Mouse (Mus musculus): ENCODE measurements around the gene Epb41l1.

The Epb41l1 gene

DNA sequence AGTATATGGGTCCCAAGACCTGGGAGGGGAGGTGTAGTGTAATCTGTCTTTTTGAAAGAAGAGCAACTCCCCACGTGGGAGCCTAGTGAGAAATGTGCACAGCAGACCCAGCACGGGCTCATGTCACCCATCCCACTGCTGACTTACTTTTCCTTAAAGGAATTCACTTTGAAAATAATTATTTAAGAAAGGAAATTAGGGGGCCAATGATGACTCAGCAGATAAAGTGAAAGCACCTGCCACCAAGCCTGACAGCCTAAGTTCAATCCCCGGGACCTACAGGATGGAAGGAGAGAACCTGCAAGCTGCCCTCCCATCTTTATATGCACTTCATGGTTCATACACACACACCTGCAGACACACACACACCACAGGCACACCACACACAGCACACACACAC, 123.1 kb downstream of the Epb41l1 start:
- DNase-seq = no peak

DNA sequence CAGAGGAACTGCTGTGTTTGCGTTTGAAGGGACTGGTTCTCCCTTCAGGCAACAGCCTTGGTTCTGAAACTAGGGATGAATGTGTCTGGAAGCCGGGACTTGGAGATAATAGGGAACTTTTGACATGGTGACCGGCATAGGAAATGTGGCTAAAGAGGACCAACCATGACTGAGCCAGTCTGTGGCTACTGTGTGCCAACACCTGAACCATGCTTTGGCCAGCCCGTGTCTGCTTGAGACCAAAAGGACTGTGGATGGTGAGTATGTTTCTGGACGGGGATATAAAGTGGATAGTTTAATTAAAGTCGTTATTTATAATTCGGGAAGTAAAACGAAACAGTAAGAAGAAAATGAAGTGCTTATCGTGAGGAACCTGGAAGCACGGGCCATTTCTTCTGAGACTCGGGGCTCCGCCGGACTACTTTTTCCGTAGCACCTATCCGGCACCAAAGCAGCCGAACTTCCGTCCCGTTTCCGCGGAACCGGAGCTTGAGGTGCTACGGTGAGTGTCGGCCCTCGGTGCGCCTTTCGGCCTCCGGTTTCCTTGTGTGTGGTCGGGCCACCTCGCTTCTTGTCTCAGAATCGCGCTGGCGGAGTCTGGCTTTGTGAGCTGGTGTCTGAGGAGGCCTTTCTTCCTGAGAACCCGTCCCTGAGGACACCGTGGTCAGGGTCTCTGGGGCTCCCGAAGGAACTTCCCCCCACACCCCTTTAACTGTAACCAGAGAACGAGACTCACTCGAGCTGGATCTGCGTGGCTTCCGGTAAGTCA, 126.6 kb downstream of the Epb41l1 start, which contains the start of gene Aar2:
TSS of gene Aar2 (plus strand) at position 462 of the 769 bp plus-strand sequence.
- peak; percentile 77 for DNase-seq

DNA sequence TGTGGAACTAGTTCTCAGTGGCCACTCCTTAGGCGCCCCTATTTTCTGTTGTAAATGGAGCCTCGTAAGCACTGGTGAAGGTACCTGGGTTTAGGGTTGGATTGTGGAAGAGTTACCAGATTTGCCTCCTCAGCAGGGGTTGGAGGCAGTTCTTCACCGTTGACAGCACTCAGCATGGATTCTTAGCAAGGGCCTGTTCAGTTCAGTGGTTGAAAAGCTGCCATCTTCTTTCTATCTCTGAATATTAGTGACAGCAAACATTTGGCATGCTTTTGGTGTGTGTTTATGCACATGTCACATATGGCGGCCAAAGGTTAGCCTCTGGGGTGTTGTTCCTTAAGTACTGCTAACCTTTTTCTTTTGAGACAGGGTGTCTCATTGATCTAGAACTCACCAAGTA, 131.7 kb downstream of the Epb41l1 start:
- DNase-seq = no peak

DNA sequence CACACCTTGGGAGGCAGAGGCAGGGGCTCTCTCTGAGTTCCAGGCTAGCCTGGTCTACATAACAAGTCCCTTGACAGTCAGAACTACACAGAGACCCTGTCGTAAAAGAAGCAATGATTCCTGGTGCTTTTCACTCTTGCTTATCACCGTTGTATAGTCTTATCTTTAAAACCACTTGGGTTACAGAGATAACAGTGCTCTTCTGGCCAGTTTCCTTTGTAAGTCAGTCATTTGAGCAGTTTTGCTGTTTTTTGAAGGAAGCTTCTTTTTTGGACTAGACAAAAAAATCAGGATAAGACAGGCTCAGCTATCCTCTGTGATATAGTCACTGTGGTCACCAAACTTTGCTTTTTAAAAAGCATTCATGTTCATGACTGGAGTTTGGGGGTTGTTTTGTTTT, 141.1 kb downstream of the Epb41l1 start:
- no peak for DNase-seq

DNA sequence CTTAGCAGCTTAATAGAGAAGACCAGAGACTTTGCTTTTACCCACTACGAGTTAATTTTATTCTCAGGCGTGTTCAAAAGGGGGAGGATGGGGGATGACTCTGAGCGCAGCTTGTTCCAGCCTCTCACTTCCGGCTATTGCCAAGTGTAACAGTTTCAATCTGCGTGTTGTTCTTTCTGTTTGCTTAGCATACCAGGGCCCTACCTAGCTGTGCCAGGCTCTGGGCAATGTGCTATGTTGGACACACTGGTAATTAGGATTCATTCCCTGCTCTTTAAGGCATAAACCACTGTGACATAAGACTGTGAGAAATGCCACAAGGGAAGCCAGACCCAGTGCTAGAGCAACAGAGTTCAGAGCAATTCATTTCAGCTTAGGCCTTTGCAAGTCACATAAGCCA, 142.8 kb downstream of the Epb41l1 start:
- no peak for DNase-seq

DNA sequence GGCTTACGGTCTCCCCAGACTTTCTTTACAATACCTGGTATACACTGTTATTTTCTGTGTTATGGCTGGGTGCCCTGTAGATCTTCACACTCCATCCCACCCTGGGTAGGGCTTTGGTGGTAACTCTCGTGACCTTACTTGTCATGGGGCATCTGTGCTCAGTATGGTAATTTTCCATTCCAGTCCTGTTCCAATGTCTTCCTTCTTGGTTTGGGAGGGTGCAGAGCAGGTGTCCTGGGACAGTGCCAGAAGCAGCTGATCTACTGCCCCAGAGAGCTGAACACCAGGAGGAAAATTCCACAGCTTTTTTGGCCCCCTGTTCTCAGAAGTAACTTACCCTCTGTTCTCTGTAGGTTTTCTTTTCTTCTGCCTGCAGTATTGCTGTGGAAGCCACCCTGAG, 145.8 kb downstream of the Epb41l1 start:
- no peak for DNase-seq

DNA sequence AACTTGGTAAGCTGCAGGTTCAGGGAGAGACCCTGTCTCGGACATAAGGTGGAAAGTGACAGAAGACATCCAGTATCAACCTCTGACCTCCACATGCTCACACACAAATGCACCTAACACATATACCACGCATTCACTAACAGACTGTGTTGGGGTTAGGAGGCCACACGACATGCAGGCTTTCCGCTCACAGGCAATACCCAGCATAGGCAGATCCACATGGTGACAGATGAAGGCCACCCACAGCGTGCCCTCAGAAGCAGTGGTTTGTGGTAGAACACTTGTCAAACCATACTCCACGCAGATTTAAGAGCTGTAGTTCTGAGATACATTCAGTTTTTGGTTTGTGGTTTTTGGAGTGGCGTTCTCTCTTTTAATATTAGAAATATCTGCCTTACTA, 147.9 kb downstream of the Epb41l1 start:
- no peak for DNase-seq

DNA sequence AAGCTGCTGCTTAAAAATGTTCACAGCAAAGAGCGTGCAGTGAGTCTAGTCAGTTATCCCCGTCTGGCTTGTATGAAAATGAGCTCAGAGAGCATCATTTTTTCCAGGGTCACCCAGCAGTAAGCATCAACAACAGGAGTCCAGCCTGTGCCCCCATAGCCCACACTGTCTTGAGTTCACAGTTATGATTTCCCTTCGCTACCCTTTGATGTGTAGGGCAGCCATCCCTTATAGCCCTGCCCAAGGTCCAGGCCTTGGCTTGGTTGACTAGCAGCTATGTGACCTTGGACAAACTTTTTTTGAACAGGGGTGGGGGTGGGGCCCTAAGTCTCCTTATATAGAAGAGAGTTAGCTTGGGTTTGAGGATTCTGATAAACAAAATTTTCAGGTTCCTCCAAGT, 148.6 kb downstream of the Epb41l1 start:
- no peak for DNase-seq

DNA sequence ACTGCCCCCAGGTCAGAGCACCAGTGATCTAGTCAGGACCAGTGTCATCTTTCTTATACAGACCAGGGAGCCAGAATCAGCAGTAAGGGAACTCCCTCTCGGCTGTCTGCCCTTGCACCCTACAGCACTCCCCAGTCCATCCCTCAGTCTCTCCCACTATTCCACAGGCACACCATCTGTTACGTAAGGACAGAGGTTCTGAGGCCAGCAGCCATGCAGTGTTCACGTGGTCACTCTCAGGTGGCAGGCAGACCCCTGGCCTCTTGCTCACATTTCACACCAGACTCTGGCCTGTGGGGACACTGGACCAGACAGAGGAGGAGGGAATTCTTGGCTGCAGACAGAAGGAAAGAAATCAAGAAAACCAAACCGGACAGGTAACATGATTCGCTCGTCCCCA, 150.8 kb downstream of the Epb41l1 start:
- DNase-seq = no peak

DNA sequence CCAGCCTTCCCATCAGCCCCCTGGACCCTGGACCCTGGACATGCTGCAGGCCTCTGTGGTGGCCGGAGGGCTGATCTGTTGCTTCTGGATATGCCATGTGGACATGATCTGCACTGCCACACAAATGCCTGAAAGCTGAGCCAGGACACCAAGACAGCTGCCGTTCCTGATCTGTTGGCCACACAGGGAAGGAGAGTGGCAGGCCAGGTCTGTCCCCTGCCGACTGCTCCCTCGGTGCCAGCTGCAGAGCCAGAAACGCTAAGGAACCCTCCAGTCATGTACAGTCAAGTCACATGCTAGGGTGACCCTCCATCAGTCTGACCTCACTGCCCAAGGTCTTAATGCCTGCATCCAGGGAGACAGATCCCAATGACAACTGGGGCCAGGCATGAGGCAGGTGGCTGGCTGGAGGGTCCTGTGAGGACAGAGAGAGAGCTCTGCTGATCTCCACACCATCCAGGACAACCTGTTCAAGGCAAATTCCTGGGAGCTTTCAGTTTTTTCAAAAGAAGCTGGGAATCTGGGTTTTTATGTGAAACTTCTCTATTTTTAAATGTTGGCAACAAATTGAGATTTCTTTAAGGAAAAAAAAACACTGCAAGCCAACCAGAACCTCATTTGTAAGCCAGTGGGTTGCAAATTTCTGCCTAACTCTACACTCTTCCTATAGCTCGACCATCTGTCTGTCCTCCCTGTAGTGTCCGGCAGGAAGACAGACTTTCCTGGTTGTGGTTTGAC, 156.3 kb downstream of the Epb41l1 start:
- DNase-seq = no peak

DNA sequence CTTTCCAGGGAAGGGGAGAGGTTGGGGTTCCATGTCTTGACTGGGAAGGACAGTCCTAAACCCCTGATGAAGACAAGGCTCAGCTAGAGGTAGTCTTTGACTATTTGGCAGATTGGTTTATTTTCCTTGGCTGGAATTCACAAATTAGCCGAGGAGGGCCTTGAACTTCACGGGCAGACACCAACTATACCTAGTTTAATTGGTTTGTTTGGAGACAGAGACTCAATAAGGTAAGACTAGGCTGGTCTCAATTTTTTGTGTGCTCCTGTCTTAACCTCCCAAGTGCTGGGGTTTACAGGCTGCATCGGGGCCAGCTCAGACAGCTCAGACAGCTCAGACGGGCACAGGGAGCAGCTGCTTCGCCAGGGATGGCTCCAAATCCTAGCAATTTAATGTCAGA, 159.8 kb downstream of the Epb41l1 start:
- no peak for DNase-seq

DNA sequence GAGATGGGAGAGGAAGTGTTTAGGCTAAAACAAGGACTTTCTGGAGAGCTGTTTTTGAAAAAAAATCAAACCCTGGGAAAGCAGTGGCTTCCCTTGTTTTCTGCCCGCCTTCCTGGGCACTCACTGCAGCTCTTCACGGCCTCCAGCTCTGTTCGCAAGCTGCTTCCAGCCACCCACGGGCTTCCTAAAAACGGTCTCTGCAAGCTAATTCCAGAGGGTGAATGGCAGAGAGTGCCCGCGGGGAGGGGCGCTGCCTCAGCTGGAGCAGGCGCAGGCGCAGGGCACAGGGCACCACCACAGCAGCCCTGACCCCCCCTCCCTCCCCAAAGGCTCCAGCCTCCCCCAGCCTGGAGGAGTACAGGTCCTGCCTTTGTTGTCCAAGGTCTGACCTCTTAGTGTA, 160.5 kb downstream of the Epb41l1 start:
- no peak for DNase-seq

DNA sequence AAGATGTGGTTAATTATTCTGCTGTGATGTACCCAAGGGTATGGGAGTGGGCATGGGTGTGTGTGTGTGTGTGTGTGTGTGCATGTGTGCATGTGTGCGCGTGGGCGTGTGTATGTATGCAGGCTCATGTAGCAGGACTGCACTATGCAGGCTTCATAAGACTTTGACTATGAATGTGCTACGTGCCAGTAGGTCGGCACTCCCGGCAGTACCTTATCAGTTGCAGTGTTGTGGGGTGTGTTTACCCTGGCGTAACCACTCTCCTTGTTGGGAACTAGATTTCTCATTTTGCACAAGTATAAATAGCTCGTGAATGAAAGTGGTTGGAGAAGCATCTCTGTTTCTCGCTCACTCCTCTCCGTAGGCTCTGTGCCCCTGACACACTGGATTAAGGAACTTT, 162.2 kb downstream of the Epb41l1 start:
- DNase-seq = no peak

DNA sequence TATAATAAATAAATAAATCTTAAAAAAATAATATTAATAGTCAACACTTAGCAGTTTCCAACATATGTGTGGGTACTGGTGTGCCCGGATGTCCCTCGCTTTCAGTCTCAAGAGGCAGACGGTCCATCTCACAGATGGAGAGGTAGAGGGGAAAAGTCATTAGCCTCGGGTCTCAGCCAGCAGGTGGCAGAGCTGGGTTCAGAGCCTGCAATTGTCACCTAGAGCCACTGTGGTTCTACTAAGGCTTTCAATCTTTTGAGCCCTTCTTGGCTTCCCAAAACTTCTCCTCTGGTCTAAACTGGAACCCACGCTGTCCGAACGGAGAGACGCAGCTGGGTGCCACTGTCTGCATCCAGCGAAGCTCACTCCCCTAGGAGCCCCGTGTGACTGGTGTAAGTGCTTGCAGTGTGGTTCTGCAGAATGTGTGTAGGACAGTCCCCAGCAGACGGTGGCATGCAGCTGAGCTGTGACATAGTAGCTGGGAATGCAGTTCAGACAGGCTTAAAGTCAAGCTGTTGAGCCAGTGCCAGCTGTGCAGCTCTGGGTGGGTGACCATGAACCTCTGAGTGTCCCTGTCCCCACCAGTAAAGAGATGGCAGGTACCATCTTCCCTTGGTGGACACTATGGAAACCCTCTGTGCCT, 163.6 kb downstream of the Epb41l1 start:
- peak; percentile 20 for DNase-seq

DNA sequence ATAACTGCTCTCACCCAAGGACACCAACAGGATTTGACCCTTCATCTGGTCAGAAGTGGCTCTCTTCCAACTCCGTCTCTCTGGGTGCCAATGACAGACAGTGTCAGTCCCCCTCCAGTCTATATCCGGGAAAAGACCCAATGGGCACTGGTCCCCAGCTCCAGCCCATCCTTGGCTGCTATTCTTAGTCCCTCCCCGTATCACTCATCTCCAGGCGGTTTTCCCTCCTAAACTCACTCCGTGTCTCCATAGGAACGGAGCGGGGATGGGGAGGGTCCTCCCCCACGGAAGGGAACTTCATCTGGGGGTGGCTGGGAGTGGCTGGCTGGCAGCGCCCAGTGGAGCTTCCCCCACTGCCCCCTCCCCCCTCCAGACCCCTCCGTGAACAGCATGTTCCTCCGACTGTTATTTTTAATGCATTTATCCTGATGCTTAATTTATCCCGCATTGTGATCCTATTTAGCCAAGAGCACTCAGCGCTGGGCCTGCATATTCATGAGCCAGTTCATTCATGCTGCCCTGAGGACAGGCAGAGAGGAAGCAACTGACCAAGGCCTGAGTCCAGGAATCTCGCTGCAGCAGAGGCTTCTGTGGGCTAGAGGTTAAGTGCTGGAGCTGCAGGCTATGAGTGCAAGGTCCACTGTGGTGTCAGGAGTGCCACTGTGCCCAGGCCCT, 164.2 kb downstream of the Epb41l1 start:
- no peak for DNase-seq

DNA sequence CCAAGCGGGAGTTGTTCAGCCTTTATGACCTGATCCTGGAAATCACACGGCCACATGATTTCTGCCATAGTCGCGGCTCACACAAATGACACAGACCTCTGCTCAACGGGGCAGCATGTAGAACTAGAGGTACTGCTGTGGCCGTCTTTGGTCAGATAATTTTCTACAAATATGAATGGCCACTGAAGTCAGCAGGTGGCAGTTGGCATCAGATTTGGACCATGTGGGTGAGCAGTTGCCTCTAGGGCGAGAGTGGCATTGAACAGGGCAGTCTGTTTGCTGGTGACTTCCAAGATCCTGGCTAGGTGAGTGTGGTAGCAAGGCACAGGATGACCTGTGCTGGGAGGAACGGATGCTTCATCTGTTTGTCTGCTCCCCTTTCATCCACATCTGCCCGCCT, 168.8 kb downstream of the Epb41l1 start:
- no peak for DNase-seq
